Mouse (Mus musculus) thymus, adult 2 months (tissue): ENCODE measurements around the gene Txlnb. TPM values are rescaled to one million over a fixed set of nuclear protein-coding genes. Genes with fewer than 3 reads are reported as not detected.

ENCODE experiments used
- DNase-seq: peaks from one replicate; pipeline ENCODE4 v3.0.0; 2021
- H3K27ac ChIP-seq: fragments of 200-500 bp; 2 replicates; pipeline ENCODE4 v1.5.1; 2012; ENCODE audit warnings: low read length, control low read depth; ENCODE audit not compliant: control insufficient read depth, insufficient read depth
- H3K27me3 ChIP-seq: fragments of 200-500 bp; 2 replicates; pipeline ENCODE4 v1.6.1; 2012; ENCODE audit warnings: mild to moderate bottlenecking, low read length, moderate library complexity, mixed read lengths; ENCODE audit not compliant: control insufficient read depth, insufficient read depth
- H3K36me3 ChIP-seq: fragments of 200-500 bp; 2 replicates; pipeline ENCODE4 v1.6.1; 2012; ENCODE audit warnings: mild to moderate bottlenecking, low read length, moderate library complexity; ENCODE audit not compliant: control insufficient read depth, insufficient read depth
- H3K4me1 ChIP-seq: fragments of 200-500 bp; replicated peaks from 2 replicates; pipeline ENCODE4 v1.6.1; 2012; ENCODE audit warnings: low read length; ENCODE audit not compliant: control insufficient read depth, insufficient read depth
- H3K4me3 ChIP-seq: fragments of 200-500 bp; 2 replicates; pipeline ENCODE4 v1.5.1; 2012; ENCODE audit warnings: mild to moderate bottlenecking, low read length, control low read depth, moderate library complexity; ENCODE audit not compliant: control insufficient read depth, insufficient read depth
- CTCF ChIP-seq: fragments of 200-500 bp; IDR thresholded peaks from 2 replicates; pipeline ENCODE4 v1.5.1; 2012; ENCODE audit warnings: mild to moderate bottlenecking, control low read depth, low read length, moderate library complexity, borderline replicate concordance; ENCODE audit not compliant: control insufficient read depth, poor library complexity, insufficient read depth; ENCODE audit errors: extremely low read depth
- POLR2A ChIP-seq: fragments of 200-500 bp; IDR thresholded peaks from 2 replicates; pipeline ENCODE4 v1.6.1; 2012; ENCODE audit warnings: mild to moderate bottlenecking, low read length, control low read depth, moderate library complexity; ENCODE audit not compliant: control insufficient read depth, poor library complexity, insufficient read depth; ENCODE audit errors: extremely low read depth
- WGBS: fragments of 180-500 bp; shearing (Covaris S2); methylation state at CpG from one replicate; pipeline ENCODE4 v1.1.7; 2018; 5-methylcytosine and 5-hydroxymethylcytosine counted together
- polyA plus RNA-seq: library from polyadenylated mRNA; depleted of rRNA; stranded (reverse); fragments of >200 nt; gene quantifications from 2 replicates; pipeline ENCODE4 v1.2.3, GENCODE M21; 2012

The Txlnb gene
- polyA plus RNA-seq, 1 experiment, result 5.5 TPM

- Histone ChIP-seq H3K4me3 (no peak overlapping the region), H3K4me1 (no peaks in the 10 kb centered on the region), H3K27ac (no peak overlapping the region), H3K36me3 (no peaks in the 10 kb centered on the region), H3K27me3 (no peaks in the 10 kb centered on the region)
- TF ChIP-seq POLR2A, result no peak
- no peak for TF ChIP-seq CTCF
- no peak for DNase-seq
- 53% methylated on average over 4 of the region's 4 CpGs for WGBS
Observed at GRCm38 (mm10) chr10:17788347-17788746, 7.7 kb upstream of the Txlnb start.

DNA sequence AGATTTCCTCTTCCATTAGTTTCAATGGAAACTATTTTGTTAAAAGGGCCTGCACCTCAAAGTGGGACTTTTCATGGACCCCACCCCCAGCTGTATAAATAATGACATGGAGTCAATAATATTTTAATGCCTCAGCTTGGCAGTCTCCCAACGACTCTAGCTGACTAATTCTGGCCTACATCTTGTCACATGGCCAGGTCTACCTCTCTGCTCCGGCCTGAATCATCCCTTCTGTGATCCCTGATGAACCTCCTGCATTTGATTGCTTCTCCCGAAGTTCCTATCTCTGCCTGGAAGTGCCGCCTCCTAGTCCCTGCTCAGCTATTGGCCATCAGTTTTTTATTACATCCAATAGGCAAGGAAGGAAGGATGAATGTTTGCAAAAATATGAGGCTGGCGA lies 2.1 kb upstream of the Txlnb start:
- no peaks in the 10 kb centered on the region for H3K36me3 ChIP-seq
- peaks cover 10% of the 10 kb centered on the region for H3K4me1 ChIP-seq
- no peak overlapping the region for H3K4me3 ChIP-seq
- H3K27me3 ChIP-seq, result no peaks in the 10 kb centered on the region
- 87% methylated on average over 5 of the region's 5 CpGs for WGBS
- TF ChIP-seq CTCF (no peak), POLR2A (no peak)
- no peak overlapping the region for H3K27ac ChIP-seq
- DNase-seq, result no peak

DNA sequence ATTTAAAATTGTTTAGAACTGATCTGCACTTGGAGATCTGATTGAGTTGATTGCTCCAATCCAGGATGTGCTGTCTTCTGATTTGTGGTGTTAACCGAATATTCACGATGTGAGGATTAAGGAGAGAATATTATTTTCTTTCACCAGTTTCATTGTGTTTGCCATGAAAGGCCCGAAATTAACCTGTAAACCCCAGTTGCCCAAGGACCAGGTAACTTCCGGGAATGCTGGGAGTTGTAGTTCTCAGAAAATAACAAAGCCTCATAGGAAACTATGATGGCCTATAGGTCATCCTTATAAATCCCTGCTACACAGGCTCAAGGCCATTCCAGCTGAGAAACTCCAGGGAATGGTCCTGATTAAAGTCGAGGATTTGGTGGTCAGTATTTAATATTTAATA lies 1.6 kb upstream of the Txlnb start:
- WGBS, result 95% methylated on average over 5 of the region's 5 CpGs
- Histone ChIP-seq H3K4me1 (peaks cover 10% of the 10 kb centered on the region), H3K36me3 (no peaks in the 10 kb centered on the region), H3K27ac (no peak overlapping the region), H3K27me3 (no peaks in the 10 kb centered on the region), H3K4me3 (no peak overlapping the region)
- no peak for DNase-seq
- TF ChIP-seq POLR2A, result no peak
- TF ChIP-seq CTCF, result no peak

GRCm38 (mm10) chr10:17795227-17795626 lies 799 bp upstream of the Txlnb start:
- WGBS, result 87% methylated on average over 4 of the region's 4 CpGs
- Histone ChIP-seq H3K4me3 (no peak overlapping the region), H3K36me3 (no peaks in the 10 kb centered on the region), H3K27me3 (no peaks in the 10 kb centered on the region), H3K27ac (no peak overlapping the region), H3K4me1 (peaks cover 10% of the 10 kb centered on the region)
- TF ChIP-seq CTCF, result no peak
- TF ChIP-seq POLR2A, result no peak
- DNase-seq, result no peak

- 33% methylated on average over 12 of the region's 12 CpGs for WGBS
- Histone ChIP-seq H3K4me3 (no peak overlapping the region), H3K27ac (no peak overlapping the region), H3K27me3 (no peaks in the 10 kb centered on the region), H3K36me3 (no peaks in the 10 kb centered on the region), H3K4me1 (peaks cover 10% of the 10 kb centered on the region)
- TF ChIP-seq POLR2A (no peak), CTCF (no peak)
- no peak for DNase-seq
Observed at GRCm38 (mm10) chr10:17796846-17797631, 1.0 kb downstream of the Txlnb start.

GRCm38 (mm10) chr10:17797681-17798080 lies 1.7 kb downstream of the Txlnb start:
- WGBS, result 96% methylated on average over 3 of the region's 3 CpGs
- no peaks in the 10 kb centered on the region for H3K27me3 ChIP-seq
- H3K27ac ChIP-seq, result no peak overlapping the region
- H3K4me3 ChIP-seq, result no peak overlapping the region
- no peaks in the 10 kb centered on the region for H3K36me3 ChIP-seq
- DNase-seq, result no peak
- TF ChIP-seq POLR2A, result no peak
- TF ChIP-seq CTCF, result no peak
- H3K4me1 ChIP-seq, result peaks cover 10% of the 10 kb centered on the region

- Histone ChIP-seq H3K4me1 (peaks cover 6% of the 10 kb centered on the region), H3K27ac (no peak overlapping the region), H3K4me3 (no peak overlapping the region), H3K27me3 (no peaks in the 10 kb centered on the region), H3K36me3 (no peaks in the 10 kb centered on the region)
- 95% methylated on average over 2 of the region's 2 CpGs for WGBS
- no peak for DNase-seq
- TF ChIP-seq CTCF (no peak), POLR2A (no peak)
Observed at GRCm38 (mm10) chr10:17801788-17802187, 5.8 kb downstream of the Txlnb start.
